Mouse (Mus musculus) ES-Bruce4 (cell line): ENCODE data around the gene Ttc34. TPM values are rescaled to one million over a fixed set of nuclear protein-coding genes. Genes with fewer than 3 reads are reported as not detected.

Experiments used
- H3K27ac ChIP-seq: 2 replicates; pipeline ENCODE4 v1.5.1; 2012; ENCODE audit warnings: low read length, inconsistent platforms; ENCODE audit not compliant: insufficient read depth
- H3K27me3 ChIP-seq: 2 replicates; pipeline ENCODE4 v1.6.1; 2012; ENCODE audit warnings: mild to moderate bottlenecking, low read length, inconsistent platforms; ENCODE audit not compliant: control insufficient read depth, poor library complexity, insufficient read depth, severe bottlenecking
- H3K36me3 ChIP-seq: 2 replicates; pipeline ENCODE4 v1.6.1; 2012; ENCODE audit warnings: inconsistent platforms, mild to moderate bottlenecking, low read length, moderate library complexity; ENCODE audit not compliant: control insufficient read depth, poor library complexity, insufficient read depth, severe bottlenecking
- H3K4me1 ChIP-seq: one replicate; pipeline ENCODE4 v1.8.1; 2011; ENCODE audit warnings: low read length; ENCODE audit not compliant: control insufficient read depth, insufficient read depth
- H3K4me3 ChIP-seq: 2 replicates; pipeline ENCODE4 v1.5.1; 2011; ENCODE audit warnings: low read depth, mild to moderate bottlenecking, low read length
- H3K9ac ChIP-seq: 2 replicates; pipeline ENCODE4 v1.6.1; 2012; ENCODE audit warnings: low read depth, mild to moderate bottlenecking, inconsistent platforms; ENCODE audit not compliant: poor library complexity, severe bottlenecking
- H3K9me3 ChIP-seq: replicated peaks from 2 replicates; pipeline ENCODE4 v1.6.1; 2012; ENCODE audit warnings: mild to moderate bottlenecking, low read length, inconsistent platforms; ENCODE audit not compliant: control insufficient read depth, poor library complexity, insufficient read depth, severe bottlenecking
- CTCF ChIP-seq: IDR thresholded peaks from one replicate; pipeline ENCODE4 v1.8.1; 2011; ENCODE audit warnings: low read depth, low read length
- EP300 ChIP-seq: IDR thresholded peaks from 2 replicates; pipeline ENCODE4 v1.6.1; 2011; ENCODE audit warnings: low read depth, low read length; ENCODE audit not compliant: insufficient read depth
- POLR2A ChIP-seq: IDR thresholded peaks from one replicate; pipeline ENCODE4 v1.8.1; 2011; ENCODE audit warnings: low read length; ENCODE audit not compliant: insufficient read depth
- polyA plus RNA-seq: library from polyadenylated mRNA; stranded (reverse); fragments of >200 nt; gene quantifications from 2 replicates; pipeline ENCODE4 v1.2.4, GENCODE M21; 2011; ENCODE audit warnings: low read depth; ENCODE audit not compliant: missing spikeins, insufficient read depth, insufficient read length

The Ttc34 gene
- polyA plus RNA-seq, 1 experiment = not detected

DNA sequence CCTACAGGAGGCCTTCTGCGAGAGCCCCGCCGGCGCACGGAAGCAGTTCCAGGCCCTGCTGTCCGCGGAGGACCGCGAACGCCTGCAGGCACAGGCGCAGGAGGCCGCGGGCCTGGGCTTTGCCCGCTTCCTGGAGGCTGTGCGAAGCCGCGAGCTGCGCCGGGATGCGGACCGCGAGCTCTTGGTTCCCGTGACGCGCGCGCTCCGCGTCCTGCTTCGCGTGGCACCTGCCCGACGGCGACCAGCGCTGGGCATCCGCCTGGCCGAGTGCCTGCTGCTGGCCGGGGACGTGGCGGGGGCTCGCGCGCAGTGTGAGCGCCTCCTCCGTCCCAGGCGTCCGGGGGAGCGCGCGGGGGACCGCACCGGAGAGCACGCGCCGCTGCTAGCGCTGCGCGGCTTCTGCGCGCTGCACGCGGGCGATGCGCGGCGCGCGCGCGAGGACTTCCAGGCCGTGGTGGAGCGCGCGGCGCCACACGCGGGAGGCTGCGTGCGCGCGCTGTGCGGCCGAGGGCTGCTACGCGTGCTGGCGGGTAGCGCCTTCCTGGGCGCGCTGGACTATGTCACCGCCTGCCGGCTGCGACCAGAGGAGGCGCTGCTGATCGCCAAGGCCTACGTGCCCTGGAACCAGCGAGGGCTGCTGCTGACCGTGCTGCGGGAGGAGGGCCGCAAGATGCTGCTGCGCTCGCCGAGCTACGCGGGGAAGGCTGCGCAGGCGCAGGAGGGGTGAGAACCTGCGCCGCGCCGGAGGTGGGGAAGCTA, 18.6 kb downstream of the Ttc34 start:
- no peaks in the 10 kb centered on the region for H3K36me3 ChIP-seq
- peak overlapping the region; percentile 69 for H3K4me3 ChIP-seq
- no peak overlapping the region for H3K27ac ChIP-seq
- no peaks in the 10 kb centered on the region for H3K4me1 ChIP-seq
- peak overlapping the region; percentile 67 for H3K9ac ChIP-seq
- no peaks in the 10 kb centered on the region for H3K9me3 ChIP-seq
- TF ChIP-seq EP300 (peak; percentile 63; the same call in 1 of the 2 replicates), CTCF (peak; percentile 67), POLR2A (peak; percentile 52)
- H3K27me3 ChIP-seq = no peaks in the 10 kb centered on the region

DNA sequence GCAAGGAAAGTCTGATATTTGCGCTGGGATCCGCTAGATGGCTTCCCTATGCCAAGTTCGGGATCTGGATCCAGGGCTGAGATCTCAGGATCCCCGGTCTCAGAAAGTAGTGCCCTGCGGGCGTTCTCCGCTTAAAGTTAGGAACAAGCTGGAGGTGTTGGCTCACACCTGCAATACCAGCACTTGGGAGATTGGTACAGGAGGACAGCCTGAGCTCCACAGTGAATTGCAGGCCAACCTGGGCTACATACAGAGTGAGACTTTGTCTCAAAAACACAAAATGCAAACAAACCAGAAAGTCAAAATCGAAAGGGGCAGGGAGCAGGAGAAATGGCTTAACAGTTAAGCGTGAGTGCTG, 19.2 kb downstream of the Ttc34 start:
- no peaks in the 10 kb centered on the region for H3K4me1 ChIP-seq
- no peak overlapping the region for H3K27ac ChIP-seq
- H3K27me3 ChIP-seq = no peaks in the 10 kb centered on the region
- no peaks in the 10 kb centered on the region for H3K36me3 ChIP-seq
- H3K9me3 ChIP-seq = no peaks in the 10 kb centered on the region
- TF ChIP-seq EP300 = no peak
- TF ChIP-seq POLR2A = no peak
- TF ChIP-seq CTCF = no peak
- no peak overlapping the region for H3K9ac ChIP-seq
- peak overlapping the region; percentile 69 for H3K4me3 ChIP-seq

DNA sequence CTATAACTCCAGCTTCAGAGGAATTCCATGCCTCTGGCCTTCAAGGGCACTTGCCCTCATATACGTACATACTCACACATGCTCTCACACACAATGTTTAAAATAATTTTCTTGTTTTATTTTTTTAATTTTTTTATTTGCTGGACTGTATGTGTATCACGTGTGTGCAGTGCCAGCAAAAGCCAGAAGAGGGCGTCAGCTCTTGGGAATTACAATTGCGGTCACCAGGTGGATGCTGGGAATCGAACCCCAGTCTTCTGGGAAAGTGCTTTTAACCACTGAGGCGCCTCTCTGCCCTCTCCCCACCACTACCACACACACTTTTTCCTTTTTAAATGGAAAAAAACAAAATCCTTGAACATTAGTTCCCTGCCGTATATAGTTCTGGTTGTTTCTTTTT, 19.6 kb downstream of the Ttc34 start:
- no peaks in the 10 kb centered on the region for H3K9me3 ChIP-seq
- H3K4me1 ChIP-seq = no peaks in the 10 kb centered on the region
- H3K27ac ChIP-seq = no peak overlapping the region
- no peak overlapping the region for H3K9ac ChIP-seq
- no peak overlapping the region; the same call in 1 of the 2 replicates for H3K4me3 ChIP-seq
- no peaks in the 10 kb centered on the region for H3K36me3 ChIP-seq
- H3K27me3 ChIP-seq = no peaks in the 10 kb centered on the region
- no peak for TF ChIP-seq POLR2A
- TF ChIP-seq EP300 = no peak
- peak; percentile 2 for TF ChIP-seq CTCF

DNA sequence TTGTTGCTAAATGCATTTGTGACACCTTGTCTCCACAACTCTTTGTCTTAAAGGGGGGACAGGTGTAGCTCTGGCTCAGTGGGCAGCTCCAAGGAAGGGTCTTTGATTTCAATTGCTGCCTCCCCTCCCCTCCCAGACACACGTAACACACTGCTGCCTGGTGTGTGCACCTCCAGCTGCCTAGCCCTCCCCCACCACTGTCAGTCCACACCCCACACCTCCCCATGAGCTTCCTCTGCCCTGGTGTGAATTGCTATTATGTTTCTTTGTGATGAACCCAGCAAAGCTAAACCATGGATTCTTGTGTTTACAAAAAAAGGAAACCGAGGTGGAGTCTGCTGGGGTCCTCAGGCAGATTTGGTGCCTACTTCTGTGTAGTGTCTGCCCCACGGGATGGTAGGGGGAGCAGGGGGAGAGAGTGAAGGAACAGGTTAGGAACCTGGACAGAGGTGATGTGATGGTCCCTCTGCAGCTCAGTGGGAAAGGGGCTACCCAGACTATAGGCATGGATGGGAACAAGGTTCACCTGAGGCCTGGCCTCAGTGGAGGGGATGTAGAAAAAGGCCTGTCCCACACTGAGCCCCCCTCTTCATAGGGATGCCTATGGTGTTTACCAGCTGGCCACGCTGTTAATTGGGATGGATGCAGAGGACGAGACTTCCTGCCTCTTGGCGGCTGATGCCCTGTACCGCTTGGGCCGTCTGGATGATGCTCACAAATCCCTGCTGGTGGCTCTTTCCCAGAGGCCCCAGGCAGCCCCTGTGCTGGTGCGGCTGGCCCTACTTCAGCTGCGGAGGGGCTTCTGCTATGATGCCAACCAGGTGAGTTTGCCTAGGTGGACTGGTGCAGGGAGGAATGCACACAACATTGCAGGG, 20.3 kb downstream of the Ttc34 start:
- TF ChIP-seq EP300 = no peak
- TF ChIP-seq POLR2A = no peak
- no peak for TF ChIP-seq CTCF
- Histone ChIP-seq H3K27ac (no peak overlapping the region), H3K9ac (no peak overlapping the region), H3K4me3 (no peak overlapping the region), H3K4me1 (no peaks in the 10 kb centered on the region), H3K9me3 (no peaks in the 10 kb centered on the region), H3K27me3 (no peaks in the 10 kb centered on the region), H3K36me3 (no peaks in the 10 kb centered on the region)

DNA sequence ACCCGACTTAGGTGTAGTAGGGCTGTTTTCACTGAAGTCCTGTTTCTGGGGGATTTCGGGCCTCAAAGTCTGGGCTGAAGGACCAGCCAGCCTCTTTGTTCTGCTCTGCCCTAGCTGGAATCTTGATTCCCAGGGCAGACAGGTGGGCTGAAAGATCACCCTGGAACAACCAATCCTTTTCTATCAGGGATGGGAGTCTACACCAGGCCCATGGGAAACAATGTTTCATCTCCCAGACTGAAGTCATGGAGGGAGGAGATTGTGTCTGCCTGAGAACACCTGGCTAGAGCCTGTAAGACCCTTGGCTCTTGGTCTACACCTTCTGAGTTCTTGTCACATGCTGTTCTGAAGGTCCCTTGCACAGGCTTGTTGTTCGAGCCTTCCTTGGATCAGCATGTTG, 21.3 kb downstream of the Ttc34 start:
- H3K27me3 ChIP-seq = no peaks in the 10 kb centered on the region
- H3K9ac ChIP-seq = no peak overlapping the region
- H3K36me3 ChIP-seq = no peaks in the 10 kb centered on the region
- no peaks in the 10 kb centered on the region for H3K4me1 ChIP-seq
- TF ChIP-seq POLR2A = no peak
- no peak for TF ChIP-seq EP300
- TF ChIP-seq CTCF = no peak
- no peak overlapping the region for H3K27ac ChIP-seq
- H3K4me3 ChIP-seq = no peak overlapping the region
- H3K9me3 ChIP-seq = no peaks in the 10 kb centered on the region

DNA sequence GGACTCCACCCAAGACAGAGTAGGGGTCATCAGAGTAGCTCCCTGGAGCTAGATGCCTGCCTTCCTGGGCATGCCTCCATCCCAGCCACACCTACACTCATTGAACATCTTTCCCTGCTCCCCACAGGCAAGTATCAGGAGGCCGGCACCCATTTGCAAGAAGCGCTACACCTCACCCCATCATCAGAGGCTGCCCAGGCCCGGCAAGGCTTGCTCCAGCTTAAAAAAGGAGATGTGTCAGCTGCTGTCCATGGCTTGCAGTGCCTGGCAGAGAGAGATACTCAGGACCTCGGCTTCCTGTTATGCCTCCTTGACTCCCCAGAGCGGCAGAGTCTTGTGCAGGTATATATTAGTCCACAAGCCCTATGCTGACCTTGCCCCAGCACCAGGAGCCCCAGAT, 24.7 kb downstream of the Ttc34 start:
- Histone ChIP-seq H3K27me3 (no peaks in the 10 kb centered on the region), H3K4me3 (no peak overlapping the region), H3K9me3 (no peaks in the 10 kb centered on the region), H3K4me1 (no peaks in the 10 kb centered on the region), H3K9ac (no peak overlapping the region), H3K36me3 (no peaks in the 10 kb centered on the region), H3K27ac (no peak overlapping the region)
- TF ChIP-seq CTCF (no peak), EP300 (no peak), POLR2A (no peak)
